Mouse (Mus musculus): Measurements from ENCODE around the gene Tyms. TPM values are rescaled to one million over a fixed set of nuclear protein-coding genes. Genes with fewer than 3 reads are reported as not detected.
"Not testable (repeated sequence)": the region's sequence is repeated elsewhere in the genome, so short reads cannot be mapped to it uniquely, and the experiment has no call there.

The Tyms gene
- total RNA-seq, 4 experiments from 2014 or later = 12.9 to 19.7 (median 18.0) TPM

DNA sequence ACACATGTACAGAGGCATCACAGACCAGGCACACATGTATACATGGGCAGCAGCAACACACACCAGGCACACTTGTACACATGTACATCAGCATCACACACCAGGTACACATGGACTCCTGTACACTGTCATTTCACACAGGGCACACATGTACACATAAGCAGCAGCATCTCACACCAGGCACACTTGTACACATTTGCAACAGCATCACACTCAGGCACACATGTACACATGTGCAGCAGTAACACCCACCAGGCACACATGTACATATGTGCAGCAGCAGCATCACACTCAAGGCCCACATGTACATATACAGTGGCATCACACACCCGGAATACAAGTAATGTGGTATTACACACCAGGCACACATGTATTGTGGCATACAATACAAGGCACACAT, 24.8 kb upstream of the Tyms start:
- DNase-seq = no peak

DNA sequence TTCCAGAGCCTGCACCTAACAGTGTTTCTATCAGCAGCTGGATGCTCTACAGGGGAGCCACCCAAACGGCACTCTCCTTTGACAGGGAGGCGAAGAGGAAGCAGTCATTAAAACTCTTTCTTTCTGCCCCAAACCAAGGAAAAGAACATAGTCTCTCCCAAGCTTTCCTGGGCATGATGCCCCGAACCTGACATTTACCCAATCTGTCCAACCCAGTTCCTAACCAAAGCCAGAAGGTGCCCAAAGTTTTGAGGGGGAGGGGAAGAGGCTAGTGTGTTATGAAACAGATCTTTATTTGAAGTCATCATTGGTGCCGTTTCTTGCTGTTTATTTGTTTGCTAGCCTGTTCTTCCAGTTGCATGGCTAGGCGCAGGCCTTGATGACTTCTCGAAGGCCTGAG, 22.3 kb upstream of the Tyms start:
- DNase-seq = no peak

DNA sequence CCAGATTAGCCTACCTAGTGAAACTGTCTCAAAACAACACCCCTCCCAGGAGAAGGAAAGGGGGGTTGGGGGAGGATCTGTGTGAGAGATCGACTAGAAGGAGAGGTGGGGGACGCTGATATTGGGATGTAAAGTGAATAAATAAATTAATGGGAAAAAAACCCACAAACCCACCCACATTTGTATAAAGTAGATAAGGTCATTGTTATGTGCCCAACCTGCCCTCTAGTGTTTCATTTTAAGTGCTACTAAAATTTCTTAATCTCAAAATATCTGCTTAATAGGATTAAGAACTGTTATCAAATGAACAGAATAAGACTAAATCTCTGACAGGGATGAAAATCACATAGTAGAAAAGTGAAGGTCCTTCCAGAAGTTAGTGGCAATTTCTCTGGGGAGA, 21.0 kb upstream of the Tyms start:
- DNase-seq = no peak

DNA sequence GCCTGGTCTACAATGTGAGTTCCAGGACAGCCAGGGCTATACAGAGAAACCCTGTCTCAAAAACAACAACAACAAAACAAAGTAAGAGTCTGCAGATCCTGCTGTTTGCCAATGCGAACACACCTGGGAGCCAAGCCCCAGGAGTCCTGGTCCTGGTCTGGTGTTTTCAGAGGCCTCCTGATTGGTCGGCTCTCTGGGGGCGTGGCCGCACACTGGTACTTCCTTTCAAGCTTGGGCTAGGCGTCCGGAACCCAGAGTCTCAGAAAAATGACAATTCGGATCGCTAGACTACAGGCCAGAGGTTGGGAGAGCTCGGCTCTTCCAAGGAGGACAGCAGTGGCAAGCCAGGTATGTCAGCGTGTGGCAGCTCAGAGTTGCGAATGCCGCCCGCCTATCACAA, 19.3 kb upstream of the Tyms start:
- DNase-seq = no peak

DNA sequence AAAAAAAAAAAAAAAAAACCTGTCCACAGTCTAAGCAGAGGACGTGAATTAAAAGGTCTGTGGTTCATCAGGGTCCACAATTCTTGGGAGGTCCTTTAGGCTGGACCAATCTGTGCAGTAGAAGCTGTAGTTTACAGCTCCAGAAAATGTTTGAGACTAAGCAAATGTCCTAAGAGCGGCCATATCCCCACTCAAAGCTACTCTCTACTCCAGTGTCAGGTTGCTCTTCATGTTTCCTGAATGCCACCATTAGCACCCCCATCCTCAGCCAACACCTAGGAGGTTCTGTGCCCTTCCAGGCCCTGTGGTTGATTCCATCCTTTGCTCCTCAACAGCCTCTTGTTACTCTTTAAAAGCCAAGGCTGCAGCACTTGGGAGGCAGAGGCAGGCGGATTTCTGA, 1.0 kb downstream of the Tyms start:
- no peak for DNase-seq

DNA sequence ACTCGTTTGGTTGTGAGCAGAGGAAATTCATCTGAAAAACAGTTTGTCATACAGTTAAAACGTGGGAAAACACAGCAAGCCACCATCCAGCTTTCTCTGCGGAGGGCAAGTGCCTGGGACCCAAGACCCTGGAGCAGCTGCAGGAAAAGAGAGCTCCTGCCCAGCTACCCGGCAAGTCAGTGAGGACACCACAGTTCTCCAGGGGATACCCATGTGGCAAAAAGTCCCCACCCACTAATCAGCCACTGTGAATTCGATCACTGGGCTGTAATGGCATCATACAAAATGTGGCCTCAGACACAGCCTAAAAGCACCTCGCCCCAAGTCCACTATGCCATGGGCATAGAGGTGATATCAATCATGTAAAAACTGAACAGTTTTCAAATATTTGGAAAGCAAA, 1.7 kb downstream of the Tyms start:
- DNase-seq = no peak

DNA sequence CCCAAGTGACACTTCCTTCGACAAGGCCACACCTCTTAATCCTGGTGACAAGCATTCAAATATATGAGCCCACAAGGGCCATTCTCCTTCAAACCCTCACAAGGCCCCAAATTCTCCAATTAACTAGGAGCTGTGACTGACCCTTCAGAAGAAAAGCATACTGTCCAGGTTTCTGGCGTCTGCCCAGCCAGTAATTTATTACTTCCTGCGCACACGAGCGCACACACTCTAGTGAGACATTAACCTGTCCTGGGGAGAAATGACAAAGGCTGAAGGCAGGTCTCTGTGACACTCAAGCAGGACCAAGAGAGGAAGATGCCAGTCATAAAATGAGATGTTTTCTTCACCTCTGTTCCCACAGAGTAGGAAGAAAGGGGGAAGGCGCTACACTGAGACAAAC, 5.7 kb downstream of the Tyms start:
- DNase-seq = no peak

DNA sequence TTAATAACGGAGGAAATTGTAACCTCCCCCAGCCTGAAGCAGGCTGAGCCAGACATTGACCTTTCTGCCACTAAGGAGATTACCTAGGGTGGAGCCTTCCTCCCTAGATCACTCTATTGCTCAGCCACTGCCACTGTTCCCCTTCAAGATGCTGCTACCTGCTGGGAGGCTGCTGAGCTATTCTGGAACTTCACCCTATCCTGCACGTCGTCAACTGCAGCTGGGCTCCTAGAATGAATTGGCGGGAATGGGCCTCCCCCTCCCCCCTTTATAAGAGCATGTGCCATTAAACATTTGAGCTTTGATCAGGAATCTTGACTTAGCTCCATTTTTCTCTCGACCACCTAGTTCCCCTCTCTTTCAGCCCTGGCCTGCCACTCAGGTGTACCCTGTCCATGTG, 13.8 kb downstream of the Tyms start:
- not testable (repeated sequence) for DNase-seq

DNA sequence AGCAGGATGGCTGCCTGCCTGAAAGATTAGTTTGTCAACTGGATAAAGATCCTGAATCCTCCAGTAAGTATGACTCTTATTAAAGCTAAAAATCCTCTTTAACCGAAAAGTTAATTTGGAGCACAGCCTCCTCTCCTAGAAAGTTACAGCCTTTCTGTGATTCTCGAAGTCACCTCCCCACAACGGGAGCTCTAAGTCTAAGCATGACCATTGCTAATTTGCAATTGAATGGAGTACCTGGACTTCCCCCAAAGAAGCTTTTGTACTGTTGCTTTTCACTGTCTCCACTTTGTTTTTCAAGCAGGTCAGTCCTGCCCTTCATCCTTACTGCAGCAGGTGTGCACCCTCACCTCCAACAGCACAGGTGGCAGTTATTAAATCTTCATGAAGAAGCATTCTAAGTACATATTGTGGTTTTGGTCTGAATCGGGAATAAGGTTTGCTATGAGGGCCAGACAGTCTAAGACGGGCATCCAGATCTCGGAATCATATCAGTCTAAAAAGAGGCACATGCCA, 15.1 kb downstream of the Tyms start:
- no peak for DNase-seq

DNA sequence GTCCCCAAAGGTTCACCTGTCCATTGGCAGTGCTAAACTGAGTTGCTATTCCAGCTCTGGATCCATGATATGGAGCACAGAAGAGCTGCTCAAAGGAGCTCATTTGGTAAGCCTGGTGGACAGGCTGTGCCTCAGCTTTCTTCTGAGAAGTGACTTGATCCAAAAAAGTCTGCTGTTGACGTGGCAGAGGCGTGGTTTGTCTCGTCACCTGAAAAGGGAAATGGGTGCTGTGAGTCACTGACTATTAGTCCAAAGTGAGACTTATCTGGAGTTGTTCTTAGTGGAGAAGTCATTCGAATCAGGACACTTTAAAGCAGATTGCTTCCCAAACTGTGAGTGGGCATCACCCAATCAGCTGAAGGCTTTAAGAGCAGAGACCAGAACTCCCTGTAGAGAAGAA, 33.6 kb downstream of the Tyms start:
- DNase-seq = not testable (repeated sequence)

DNA sequence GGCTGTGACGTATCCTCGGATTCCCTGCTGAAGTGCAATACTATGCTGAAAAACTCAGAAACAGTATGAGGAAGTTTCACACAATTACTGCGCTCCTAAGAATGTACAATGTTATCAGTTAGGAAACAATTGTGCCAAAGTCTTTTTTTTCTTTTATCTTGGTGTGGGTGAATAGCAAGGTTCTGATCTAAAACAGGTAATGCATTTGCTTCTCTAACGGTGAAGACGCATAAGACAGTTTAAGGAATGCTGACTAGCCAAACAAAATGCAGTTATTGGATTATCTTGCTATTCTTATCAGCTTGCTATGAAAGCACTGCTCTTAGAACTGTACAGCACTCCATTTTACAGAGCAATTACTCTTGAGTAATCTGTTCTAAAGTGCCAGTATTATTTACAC, 34.1 kb downstream of the Tyms start:
- DNase-seq = not testable (repeated sequence)

DNA sequence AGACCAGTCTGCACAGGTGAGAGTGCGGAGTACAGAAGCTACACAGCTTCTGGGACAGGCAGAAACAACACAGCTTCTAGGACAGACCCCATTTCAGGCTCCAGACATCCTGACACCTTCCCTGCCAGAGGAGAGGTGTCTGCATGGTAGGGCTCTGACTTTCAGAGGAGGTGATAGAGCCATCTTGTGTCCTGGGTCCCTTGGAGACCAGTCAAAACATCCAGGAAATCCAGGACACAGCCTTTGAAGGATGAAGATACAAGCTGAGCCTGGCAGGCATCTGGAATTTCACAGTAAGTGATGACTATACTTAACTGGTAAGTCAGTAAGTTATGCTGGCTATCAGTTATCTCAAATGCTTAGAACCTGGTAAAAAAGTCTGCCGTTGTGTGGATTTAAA, 36.3 kb downstream of the Tyms start:
- not testable (repeated sequence) for DNase-seq

DNA sequence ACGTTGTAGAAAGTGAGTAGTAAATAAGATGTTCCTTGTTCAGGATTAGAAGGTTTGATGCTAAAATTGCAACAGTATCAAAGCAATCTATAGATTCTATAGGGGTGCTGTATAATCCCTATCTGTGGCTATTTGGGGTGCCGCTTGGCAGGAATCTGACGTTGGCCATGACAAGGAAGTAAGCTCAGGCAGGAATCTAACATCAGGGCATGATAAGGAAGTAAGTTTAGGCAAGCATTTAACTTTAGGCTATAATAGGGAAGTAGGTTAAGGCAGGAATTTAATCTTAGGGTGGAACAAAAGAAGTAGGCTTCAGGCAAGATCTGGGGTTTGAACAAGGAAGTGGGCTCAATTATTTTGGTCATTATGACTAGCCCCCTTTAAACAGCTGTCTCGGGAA, 37.6 kb downstream of the Tyms start:
- DNase-seq = not testable (repeated sequence)

DNA sequence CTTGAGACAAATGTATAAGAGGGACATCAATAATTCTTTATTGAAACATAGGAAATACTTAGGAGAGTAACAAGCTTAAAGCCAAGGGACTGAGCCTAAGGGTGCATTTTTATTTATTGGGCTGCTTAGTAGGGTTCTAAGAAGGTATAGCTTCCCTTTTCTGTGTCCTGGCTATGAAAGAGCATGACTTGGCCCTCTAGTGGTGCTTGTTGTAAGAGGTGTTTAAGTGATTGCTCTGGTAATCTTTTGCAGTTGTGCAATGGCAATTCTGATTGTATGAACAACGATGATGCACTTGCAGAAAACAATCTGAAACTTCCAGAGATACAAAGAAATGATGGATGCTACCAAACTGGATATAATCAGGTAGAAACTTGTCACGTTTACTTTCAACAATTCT, 58.8 kb downstream of the Tyms start:
- no peak for DNase-seq

DNA sequence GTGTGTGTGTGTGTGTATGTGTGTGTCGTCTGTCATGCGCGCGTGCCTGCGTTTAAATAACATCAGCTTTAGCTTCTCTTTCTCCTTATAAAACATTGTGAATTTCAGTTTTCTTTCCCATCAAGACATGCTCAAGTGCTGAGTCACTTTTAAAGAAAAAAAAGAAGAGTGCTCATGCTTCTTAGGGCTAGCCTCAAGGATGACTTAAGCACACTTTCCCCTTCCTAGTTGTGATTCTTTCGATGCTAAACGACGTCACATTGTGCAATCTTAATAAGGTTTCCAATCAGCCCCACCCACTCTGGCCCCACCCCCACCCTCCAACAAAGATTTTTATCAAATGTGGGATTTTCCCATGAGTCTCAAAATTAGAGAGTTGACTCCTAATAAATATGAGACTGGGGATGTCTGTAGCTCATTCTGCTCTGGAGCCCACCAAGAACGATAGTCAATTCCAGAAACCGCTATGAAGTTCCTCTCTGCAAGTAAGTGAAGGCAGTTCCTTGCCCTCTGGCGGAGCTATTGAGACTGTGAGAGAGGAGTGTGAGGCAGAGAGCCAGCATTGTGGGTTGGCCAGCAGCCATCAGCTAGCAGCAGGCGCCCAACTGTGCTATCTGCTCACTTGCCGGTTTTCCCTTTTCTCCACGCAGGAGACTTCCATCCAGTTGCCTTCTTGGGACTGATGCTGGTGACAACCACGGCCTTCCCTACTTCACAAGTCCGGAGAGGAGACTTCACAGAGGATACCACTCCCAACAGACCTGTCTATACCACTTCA, 60.5 kb downstream of the Tyms start, which contains the start of gene Il6:
TSS of gene Il6 (plus strand) at position 389 of the 778 bp plus-strand sequence.
- peak; percentile 78 for DNase-seq

Other genes starting within 250 kb of the Tyms start
- not detected for gene Il6, start 60.5 kb downstream of the Tyms start, total RNA-seq (2022)
- gene Garem2, start 31.5 kb upstream of the Tyms start, total RNA-seq (2022) = under 1 TPM in 1 of 4 experiments, not detected in 3; 0.10 TPM
- gene 3110082J24Rik, start 32.5 kb upstream of the Tyms start, total RNA-seq (2022) = not detected
- 100 to 1,000 TPM; 363 to 446 (median 399) TPM for gene Hadha, start 81.5 kb upstream of the Tyms start, total RNA-seq (2022)
- gene Hadhb, start 81.6 kb upstream of the Tyms start, total RNA-seq (2022) = 100 to 1,000 TPM; 412 to 817 (median 632) TPM
- not detected for gene Adgrf3, start 132.1 kb upstream of the Tyms start, total RNA-seq (2022)
- 10 to 100 TPM; 15.1 to 24.5 (median 20.4) TPM for gene Selenoi, start 159.0 kb upstream of the Tyms start, total RNA-seq (2022)
- 1 to 10 TPM in 3 of 4 experiments, under 1 TPM in 1; 0.59 to 2.1 (median 1.1) TPM for gene Drc1, start 207.8 kb upstream of the Tyms start, total RNA-seq (2022)